Mouse (Mus musculus) myocyte (in vitro differentiated cells): ENCODE results near the gene Slc35b2. TPM values are rescaled to one million over a fixed set of nuclear protein-coding genes. Genes with fewer than 3 reads are reported as not detected.
A peak's percentile ranks its signal among the peaks of the same experiment; 100 is the strongest.

Experiments used
- H3K27me3 ChIP-seq: one replicate; pipeline ENCODE4 v1.6.1; 2011; ENCODE audit not compliant: control insufficient read depth, insufficient read depth, insufficient read length
- H3K36me3 ChIP-seq: one replicate; pipeline ENCODE4 v1.6.1; 2011; ENCODE audit not compliant: control insufficient read depth, insufficient read depth
- H3K4me2 ChIP-seq: one replicate; pipeline ENCODE4 v1.6.1; 2011; ENCODE audit warnings: low read depth, control low read depth
- H3K4me3 ChIP-seq: one replicate; pipeline ENCODE4 v1.5.1; 2011; ENCODE audit warnings: mild to moderate bottlenecking, control low read depth, moderate library complexity
- H3K79me2 ChIP-seq: one replicate; pipeline ENCODE4 v1.6.1; 2011; ENCODE audit not compliant: control insufficient read depth, insufficient read depth
- H3ac ChIP-seq: one replicate; pipeline ENCODE4 v1.6.1; 2011; ENCODE audit not compliant: control insufficient read depth, insufficient read length
- CEBPB ChIP-seq: IDR thresholded peaks from 2 replicates; pipeline ENCODE4 v1.6.1; 2011; ENCODE audit warnings: mild to moderate bottlenecking, moderate library complexity; ENCODE audit not compliant: poor library complexity, insufficient read depth, severe bottlenecking
- E2F4 ChIP-seq: IDR thresholded peaks from one replicate; pipeline ENCODE4 v1.6.1; 2011; ENCODE audit warnings: mild to moderate bottlenecking, control low read depth, moderate library complexity; ENCODE audit not compliant: insufficient read depth
- MAX ChIP-seq: IDR thresholded peaks from one replicate; pipeline ENCODE4 v1.6.1; 2011; ENCODE audit warnings: low read depth, mild to moderate bottlenecking, control low read depth
- MYOD1 ChIP-seq, 3 experiments: IDR thresholded peaks; one replicate each; pipeline ENCODE4 v1.6.1; 2011; ENCODE audit warnings: control low read depth in 2 of 3, low read depth in 2 of 3, mild to moderate bottlenecking in 2 of 3, moderate library complexity in 1 of 3; ENCODE audit not compliant: insufficient read length in 2 of 3, control insufficient read depth in 1 of 3
- MYOG ChIP-seq, 3 experiments: IDR thresholded peaks; one replicate each; pipeline ENCODE4 v1.6.1; 2011; ENCODE audit warnings: control low read depth in 2 of 3, low read depth in 2 of 3, mild to moderate bottlenecking in 2 of 3; ENCODE audit not compliant: insufficient read length in 2 of 3, control insufficient read depth in 1 of 3, insufficient read depth in 1 of 3
- POLR2A ChIP-seq: IDR thresholded peaks from one replicate; pipeline ENCODE4 v1.6.1; 2011; ENCODE audit warnings: low read depth, mild to moderate bottlenecking, control low read depth, moderate library complexity; ENCODE audit not compliant: insufficient read length
- POLR2AphosphoS2 ChIP-seq: IDR thresholded peaks from one replicate; pipeline ENCODE4 v1.6.1; 2011; ENCODE audit warnings: low read depth, control low read depth; ENCODE audit not compliant: insufficient read length
- REST ChIP-seq: IDR thresholded peaks from one replicate; pipeline ENCODE4 v1.6.1; 2011; ENCODE audit warnings: mild to moderate bottlenecking, control low read depth, moderate library complexity; ENCODE audit not compliant: insufficient read depth, insufficient read length
- SRF ChIP-seq: IDR thresholded peaks from one replicate; pipeline ENCODE4 v1.6.1; 2011; ENCODE audit warnings: low read depth; ENCODE audit not compliant: control insufficient read depth, insufficient read length
- TCF12 ChIP-seq: IDR thresholded peaks from one replicate; pipeline ENCODE4 v1.6.1; 2011; ENCODE audit warnings: mild to moderate bottlenecking, control low read depth; ENCODE audit not compliant: poor library complexity, insufficient read depth, severe bottlenecking
- TCF3 ChIP-seq: IDR thresholded peaks from one replicate; pipeline ENCODE4 v1.6.1; 2011; ENCODE audit warnings: low read depth, control low read depth; ENCODE audit not compliant: insufficient read length
- USF1 ChIP-seq: IDR thresholded peaks from one replicate; pipeline ENCODE4 v1.6.1; 2011; ENCODE audit warnings: low read depth, mild to moderate bottlenecking, control low read depth, moderate library complexity
- polyA plus RNA-seq: library from polyadenylated mRNA; unstranded; fragments of >200 nt; fragmentation: generic; extraction: Trizol; gene quantifications from one replicate; pipeline ENCODE4 v1.2.1, GENCODE M21; 2012; ENCODE audit warnings: missing spikeins

Slc35b2 gene
- polyA plus RNA-seq, 1 experiment = 80.1 TPM

DNA sequence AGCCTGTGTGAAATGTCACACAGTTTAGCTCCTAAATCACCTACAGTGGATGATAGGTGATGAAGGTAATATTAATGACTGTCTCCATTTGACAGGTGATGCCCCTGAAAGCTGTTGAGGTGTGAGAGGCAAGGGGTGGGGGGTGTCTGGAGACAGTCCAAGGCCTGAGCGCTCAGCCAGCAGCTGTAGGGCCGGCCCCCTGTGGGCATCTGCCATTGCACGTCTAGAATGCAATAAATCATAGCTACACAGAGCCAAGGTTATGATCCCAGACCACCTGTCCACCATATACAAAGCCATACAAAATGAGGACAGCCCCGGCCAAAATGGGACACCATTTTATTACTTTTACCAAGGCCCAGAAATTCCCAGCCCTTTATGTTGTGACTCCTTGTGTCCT lies 38.7 kb upstream of the Slc35b2 start:
- no peak overlapping the region for H3K4me2 ChIP-seq

DNA sequence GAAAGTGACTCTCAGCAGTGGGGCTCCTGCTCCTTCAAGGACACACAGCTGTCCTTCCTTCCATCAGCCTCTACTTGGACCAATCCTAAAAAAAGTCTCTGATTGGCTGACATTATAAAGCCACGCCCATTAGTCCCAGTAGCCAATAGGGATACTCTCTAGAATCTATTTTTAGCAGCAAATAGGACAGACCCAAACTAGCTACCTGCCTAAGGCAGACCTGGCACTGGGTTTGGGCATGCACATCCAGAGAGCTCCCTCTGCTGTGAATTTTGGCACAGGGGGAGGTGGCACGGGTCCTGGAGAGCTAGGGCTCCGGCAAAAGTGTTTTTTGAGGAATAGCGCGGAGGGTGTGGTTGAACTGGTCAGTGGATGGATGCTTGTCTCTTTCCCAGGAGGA lies 37.1 kb upstream of the Slc35b2 start:
- Histone ChIP-seq H3K27me3 (peaks cover 53% of the 10 kb centered on the region), H3K4me3 (no peak overlapping the region), H3ac (no peak overlapping the region), H3K79me2 (no peaks in the 10 kb centered on the region), H3K4me2 (no peak overlapping the region), H3K36me3 (no peaks in the 10 kb centered on the region)
- TF ChIP-seq CEBPB = no peak
- no peak for TF ChIP-seq MYOG (IDR thresholded peaks at IDR 0.05; ENCODE audit: control insufficient read depth in 1 of 3, insufficient read depth in 1 of 3, insufficient read length in 2 of 3, low read depth in 2 of 3)
- no peak for TF ChIP-seq TCF12
- no peak for TF ChIP-seq SRF
- TF ChIP-seq POLR2AphosphoS2 = no peak
- TF ChIP-seq MYOD1 (IDR thresholded peaks at IDR 0.05; ENCODE audit: control insufficient read depth in 1 of 3, insufficient read length in 2 of 3, low read depth in 2 of 3) = no peak
- no peak for TF ChIP-seq MAX
- no peak for TF ChIP-seq POLR2A
- no peak for TF ChIP-seq TCF3
- TF ChIP-seq REST = no peak
- TF ChIP-seq USF1 = no peak
- no peak for TF ChIP-seq E2F4

More for the DNA sequence above, 38.7 kb upstream of the Slc35b2 start:
- H3K27me3 ChIP-seq = peaks cover 45% of the 10 kb centered on the region
- H3K4me3 ChIP-seq = no peak overlapping the region
- H3K79me2 ChIP-seq = no peaks in the 10 kb centered on the region
- no peaks in the 10 kb centered on the region for H3K36me3 ChIP-seq
- TF ChIP-seq MYOD1 (IDR thresholded peaks at IDR 0.05; ENCODE audit: control insufficient read depth in 1 of 3, insufficient read length in 2 of 3, low read depth in 2 of 3) (no peak), CEBPB (no peak), USF1 (no peak), MYOG (IDR thresholded peaks at IDR 0.05; ENCODE audit: control insufficient read depth in 1 of 3, insufficient read depth in 1 of 3, insufficient read length in 2 of 3, low read depth in 2 of 3) (no peak), MAX (no peak), POLR2AphosphoS2 (no peak), REST (no peak)
- H3ac ChIP-seq = no peak overlapping the region

DNA sequence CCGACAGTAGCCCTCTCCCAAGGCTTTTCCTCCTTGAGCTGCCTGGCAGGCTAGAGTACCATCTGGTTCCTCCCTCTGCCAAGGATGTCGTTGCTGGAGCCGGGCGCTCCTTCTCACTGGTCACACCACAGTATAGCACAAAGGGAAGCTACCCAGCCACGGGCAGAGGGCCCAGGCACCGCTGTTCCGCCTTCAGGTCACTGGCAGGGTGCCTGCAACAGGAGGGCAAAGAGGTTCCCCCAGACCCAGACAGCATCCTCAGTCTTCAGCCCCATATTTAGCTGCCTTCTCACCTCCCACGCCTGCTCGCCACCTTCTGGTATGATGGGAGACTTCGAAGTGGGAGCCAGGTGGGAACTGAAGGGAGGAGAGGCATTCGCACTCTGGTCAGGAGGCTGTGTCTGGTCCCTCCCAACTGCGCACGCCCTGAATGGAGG lies 33.3 kb upstream of the Slc35b2 start:
- no peaks in the 10 kb centered on the region for H3K79me2 ChIP-seq
- TF ChIP-seq MYOG (IDR thresholded peaks at IDR 0.05; ENCODE audit: control insufficient read depth in 1 of 3, insufficient read depth in 1 of 3, insufficient read length in 2 of 3, low read depth in 2 of 3) = no peak
- no peak for TF ChIP-seq USF1
- TF ChIP-seq CEBPB = no peak
- TF ChIP-seq SRF = no peak
- no peak for TF ChIP-seq MAX
- no peak for TF ChIP-seq TCF3
- no peak for TF ChIP-seq TCF12
- no peak for TF ChIP-seq MYOD1 (IDR thresholded peaks at IDR 0.05; ENCODE audit: control insufficient read depth in 1 of 3, insufficient read length in 2 of 3, low read depth in 2 of 3)
- no peak for TF ChIP-seq POLR2A
- TF ChIP-seq E2F4 = no peak
- TF ChIP-seq POLR2AphosphoS2 = no peak
- no peak for TF ChIP-seq REST
- no peak overlapping the region for H3K4me2 ChIP-seq
- H3K4me3 ChIP-seq = no peak overlapping the region
- H3K36me3 ChIP-seq = no peaks in the 10 kb centered on the region
- peaks cover 50% of the 10 kb centered on the region for H3K27me3 ChIP-seq
- no peak overlapping the region for H3ac ChIP-seq

DNA sequence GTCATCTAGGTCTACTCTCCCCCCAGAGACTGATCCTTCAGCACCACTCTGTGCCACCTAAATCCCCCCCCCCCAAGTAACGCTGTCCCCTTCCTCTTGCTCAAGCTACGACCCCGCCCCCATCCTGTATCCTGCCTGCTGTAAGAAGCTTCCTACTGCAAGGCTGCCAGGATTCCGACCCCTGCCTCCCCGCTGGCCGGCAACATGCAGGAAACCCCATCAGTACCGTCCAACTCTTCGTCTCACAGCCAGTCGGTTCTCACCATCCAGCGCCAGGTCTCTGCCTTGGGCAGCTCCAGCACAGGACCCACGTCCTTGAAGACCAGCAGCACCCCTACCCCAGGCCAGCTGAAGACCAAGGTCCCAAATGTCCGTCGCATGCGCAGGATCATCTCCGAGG lies 30.8 kb upstream of the Slc35b2 start:
- Histone ChIP-seq H3K4me3 (no peak overlapping the region), H3ac (no peak overlapping the region), H3K36me3 (no peaks in the 10 kb centered on the region), H3K4me2 (no peak overlapping the region), H3K79me2 (no peaks in the 10 kb centered on the region), H3K27me3 (peaks cover 57% of the 10 kb centered on the region)
- TF ChIP-seq MYOD1 (IDR thresholded peaks at IDR 0.05; ENCODE audit: control insufficient read depth in 1 of 3, insufficient read length in 2 of 3, low read depth in 2 of 3) (no peak), TCF3 (no peak), TCF12 (no peak), E2F4 (no peak), MYOG (IDR thresholded peaks at IDR 0.05; ENCODE audit: control insufficient read depth in 1 of 3, insufficient read depth in 1 of 3, insufficient read length in 2 of 3, low read depth in 2 of 3) (no peak), SRF (no peak), REST (no peak), CEBPB (no peak), POLR2AphosphoS2 (no peak), POLR2A (no peak), USF1 (no peak), MAX (no peak)

DNA sequence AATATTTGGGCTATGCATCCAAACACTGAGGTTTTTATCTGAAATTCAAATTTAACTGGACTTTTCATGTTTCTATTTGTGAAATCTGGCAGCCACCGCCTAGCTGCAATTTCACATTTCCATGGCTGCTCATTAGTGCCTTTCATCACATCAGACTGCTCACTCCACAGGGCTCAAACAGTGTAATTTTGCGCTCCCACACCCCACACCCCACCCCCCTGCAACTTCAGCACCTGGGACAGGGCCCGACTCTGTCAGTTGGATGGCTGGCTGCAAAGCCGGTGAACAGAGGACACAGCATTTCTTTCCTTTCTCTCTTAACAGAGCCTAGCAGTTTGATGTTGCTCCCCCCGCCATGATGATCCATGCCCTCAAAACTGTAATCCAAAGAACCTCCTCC lies 27.4 kb upstream of the Slc35b2 start:
- no peak overlapping the region for H3K4me2 ChIP-seq
- no peaks in the 10 kb centered on the region for H3K79me2 ChIP-seq
- peaks cover 61% of the 10 kb centered on the region for H3K27me3 ChIP-seq
- no peak overlapping the region for H3K4me3 ChIP-seq
- H3K36me3 ChIP-seq = no peaks in the 10 kb centered on the region
- no peak for TF ChIP-seq POLR2AphosphoS2
- TF ChIP-seq REST = peak; percentile 78
- no peak for TF ChIP-seq CEBPB
- no peak for TF ChIP-seq MYOG (IDR thresholded peaks at IDR 0.05; ENCODE audit: control insufficient read depth in 1 of 3, insufficient read depth in 1 of 3, insufficient read length in 2 of 3, low read depth in 2 of 3)
- H3ac ChIP-seq = no peak overlapping the region
